In the genomic region with DNA sequence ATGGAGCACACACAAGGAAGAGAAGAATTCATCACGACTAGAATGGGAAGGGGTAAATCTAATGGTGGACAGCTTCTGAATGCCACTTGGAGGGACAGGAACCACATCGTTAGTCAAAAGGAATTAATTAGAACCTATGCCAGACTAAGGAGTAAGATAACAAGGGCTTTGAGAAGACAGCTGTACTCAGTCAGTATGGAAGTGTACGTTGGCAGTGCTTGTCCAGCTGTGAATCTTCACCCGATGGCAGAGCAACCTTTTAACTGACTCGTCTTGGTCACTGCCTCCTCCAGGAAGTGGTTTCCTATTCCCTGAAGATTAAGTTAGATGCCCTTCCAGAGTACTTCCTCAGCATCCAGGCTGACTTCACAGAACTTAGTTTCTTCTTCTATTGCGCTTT, we compare ENCODE assay signal across 22 mouse cellular contexts.
"Had no signal": no experiment of that assay in that cellular context is flagged by ENCODE, and none has a peak within 500 bp of the region (broad histone marks: within the 10 kb centered on the region; RNA-seq: fewer than 3 reads in every experiment).

No protein-coding gene starts in this region.

- H3K9me3 ChIP-seq: heart, embryonic 10.5 days; heart, embryonic 13.5 days; heart, embryonic 15.5 days; hindbrain, embryonic 13.5 days; hindbrain, embryonic 15.5 days; limb, embryonic 13.5 days; limb, embryonic 15.5 days; liver, embryonic 12.5 days had no signal

- H3K36me3 ChIP-seq: heart, embryonic 10.5 days; heart, embryonic 13.5 days; heart, embryonic 15.5 days; hindbrain, embryonic 13.5 days; hindbrain, embryonic 15.5 days; limb, embryonic 13.5 days; limb, embryonic 15.5 days; liver, embryonic 12.5 days had no signal

- H3K27me3 ChIP-seq: heart, embryonic 13.5 days; heart, embryonic 15.5 days; hindbrain, embryonic 13.5 days; hindbrain, embryonic 15.5 days; limb, embryonic 15.5 days; liver, embryonic 12.5 days had no signal

- H3K27ac ChIP-seq: heart, embryonic 10.5 days; heart, embryonic 13.5 days; heart, embryonic 15.5 days; hindbrain, embryonic 13.5 days; hindbrain, embryonic 15.5 days; hindbrain, postnatal 0 days; limb, embryonic 13.5 days; limb, embryonic 15.5 days; liver, embryonic 12.5 days; liver, embryonic 14.5 days had no signal

- ATAC-seq: forebrain, postnatal 0 days; hindbrain, postnatal 0 days; intestine, embryonic 16.5 days; liver, embryonic 12.5 days had no signal

- H3K9ac ChIP-seq: forebrain, postnatal 0 days; heart, embryonic 13.5 days; heart, embryonic 15.5 days; hindbrain, embryonic 13.5 days; hindbrain, embryonic 15.5 days; limb, embryonic 13.5 days; limb, embryonic 15.5 days; liver, embryonic 12.5 days; liver, embryonic 14.5 days had no signal

- DNase-seq: forebrain, postnatal 0 days; gastrocnemius, postnatal 14 days; gastrocnemius, postnatal 36 days; heart, adult 18-20 months; heart, postnatal 14 days; heart, postnatal 36 days; kidney, adult 11 months; kidney, adult 2 months; kidney, postnatal 25 days; layer of hippocampus, postnatal 36 days; left cerebral cortex, postnatal 4 days had no signal

- H3K4me1 ChIP-seq: heart, embryonic 10.5 days; heart, embryonic 13.5 days; heart, embryonic 15.5 days; liver, embryonic 12.5 days had no signal

- H3K4me2 ChIP-seq: heart, embryonic 13.5 days; heart, embryonic 15.5 days; hindbrain, embryonic 13.5 days; hindbrain, embryonic 15.5 days; limb, embryonic 13.5 days; limb, embryonic 15.5 days; liver, embryonic 12.5 days had no signal

- H3K4me3 ChIP-seq: heart, embryonic 10.5 days; heart, embryonic 13.5 days; heart, embryonic 15.5 days; hindbrain, embryonic 13.5 days; hindbrain, embryonic 15.5 days; limb, embryonic 13.5 days; limb, embryonic 15.5 days; liver, embryonic 12.5 days had no signal
